Mouse (Mus musculus) neural tube, embryonic 10.5 days (tissue): Measurements from ENCODE around the gene Srp72.

Experiments used
- DNase-seq: peaks from one replicate; pipeline ENCODE4 v3.0.0-alpha.2; 2017; ENCODE audit warnings: low spot score; ENCODE audit errors: extremely low spot score

Gene Srp72

DNA sequence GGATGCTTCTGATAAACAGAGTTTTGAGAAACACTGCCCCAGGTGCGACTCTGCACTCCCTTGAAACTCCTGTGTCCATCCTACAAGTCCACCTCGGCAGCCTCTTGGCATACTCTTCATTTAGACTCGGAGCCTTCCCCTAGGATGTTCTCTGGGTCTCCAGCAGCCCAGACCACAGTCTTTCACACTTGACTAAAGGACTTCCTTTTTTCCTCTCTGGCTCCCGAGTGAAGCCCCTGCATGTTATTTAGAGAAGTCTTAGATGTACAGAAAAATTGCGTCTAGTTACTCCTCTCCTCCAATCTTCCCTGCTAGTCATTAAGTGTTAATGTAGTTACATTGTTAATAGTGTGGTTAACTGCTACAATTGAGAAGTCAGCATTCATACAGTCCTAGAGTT, 69.9 kb downstream of the Srp72 start:
- DNase-seq, result no peak
